Mouse (Mus musculus): ENCODE data around the gene Gm7697. TPM values are rescaled to one million over a fixed set of nuclear protein-coding genes. Genes with fewer than 3 reads are reported as not detected.

The Gm7697 gene
- polyA plus RNA-seq, 1 experiment = not detected

Other genes with a start within 250 kb of the Gm7697 start
- gene Gm9495, start 69.4 kb downstream of the Gm7697 start, polyA plus RNA-seq (2012; rRNA removed) = not detected in 2 replicates
- 4.0 and 4.3 TPM in 2 replicates for gene Zfp868, start 102.6 kb upstream of the Gm7697 start, polyA plus RNA-seq (2012; rRNA removed)
- gene Zfp964, start 131.5 kb upstream of the Gm7697 start, polyA plus RNA-seq (2012; rRNA removed) = 0.80 and 0.97 TPM in 2 replicates
- 3.3 and 4.2 TPM in 2 replicates for gene Zfp869, start 187.7 kb upstream of the Gm7697 start, polyA plus RNA-seq (2012; rRNA removed)
- gene Zfp963, start 227.0 kb upstream of the Gm7697 start, polyA plus RNA-seq (2012; rRNA removed) = 1.9 and 2.5 TPM in 2 replicates